Mouse (Mus musculus): ENCODE data around the gene Apoc1.

The Apoc1 gene

GRCm38 (mm10) chr7:19651063-19651786, 41.2 kb downstream of the Apoc1 start:
- DNase-seq (ENCODE audit: extremely low read depth, low read depth, low spot score), result no peak

DNA sequence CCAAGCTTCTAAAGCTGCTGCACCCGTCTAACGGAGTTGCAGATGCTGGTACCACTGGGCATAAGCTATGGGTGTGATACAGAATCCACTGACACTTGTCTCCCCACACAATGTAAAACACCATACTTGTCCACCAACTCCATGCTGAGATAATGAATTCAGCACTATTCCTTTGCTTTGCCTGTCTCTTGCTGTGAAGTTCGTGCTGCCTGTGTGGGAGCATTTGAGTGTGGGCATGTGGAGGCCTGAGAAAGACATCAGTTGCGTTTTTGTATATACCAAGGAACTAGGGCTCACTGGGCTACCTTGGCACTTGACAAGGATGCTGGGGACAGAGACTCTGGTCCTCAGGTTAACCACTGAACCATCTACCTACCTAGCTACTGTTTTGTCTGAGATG, 51.2 kb downstream of the Apoc1 start:
- DNase-seq (ENCODE audit: extremely low read depth, low read depth, low spot score), result no peak

All from fat pad, adult 2 months (tissue).